Mouse (Mus musculus): Measurements from ENCODE around the gene Pds5b. TPM values are rescaled to one million over a fixed set of nuclear protein-coding genes. Genes with fewer than 3 reads are reported as not detected.

The Pds5b gene
- polyA plus RNA-seq, 1 experiment from 2014 or later = 31.8 TPM

- Histone ChIP-seq H3K9me3 (replicated peaks; ENCODE audit: control insufficient read depth, low read length) (no peaks in the 10 kb centered on the region), H3K4me2 (ENCODE audit: low read length) (no peak overlapping the region), H3K36me3 (ENCODE audit: control insufficient read depth, insufficient read depth, low read length) (peaks cover 50% of the 10 kb centered on the region), H3K27me3 (replicated peaks; ENCODE audit: control insufficient read depth, insufficient read depth, low read length) (no peaks in the 10 kb centered on the region), H3K27ac (ENCODE audit: low read depth, low read length) (no peak overlapping the region), H3K9ac (ENCODE audit: low read length) (no peak overlapping the region), H3K4me1 (ENCODE audit: control insufficient read depth, insufficient read depth, low read length) (no peaks in the 10 kb centered on the region), H3K4me3 (ENCODE audit: low read depth, low read length) (no peak overlapping the region)
- WGBS = 91% methylated on average over 4 of the region's 4 CpGs
- ATAC-seq (no peak), DNase-seq (ENCODE audit: low spot score) (no peak)
Observed at GRCm38 (mm10) chr5:150788261-150788660, 114.7 kb downstream of the Pds5b start.

GRCm38 (mm10) chr5:150789039-150789438, 115.5 kb downstream of the Pds5b start:
- DNase-seq (ENCODE audit: low spot score) (no peak), ATAC-seq (no peak)
- H3K4me2 ChIP-seq (ENCODE audit: low read length) = no peak overlapping the region
- WGBS = 93% methylated on average over 2 of the region's 2 CpGs
- no peak overlapping the region for H3K4me3 ChIP-seq (ENCODE audit: low read depth, low read length)
- H3K4me1 ChIP-seq (ENCODE audit: control insufficient read depth, insufficient read depth, low read length) = no peaks in the 10 kb centered on the region
- no peaks in the 10 kb centered on the region for H3K9me3 ChIP-seq (replicated peaks; ENCODE audit: control insufficient read depth, low read length)
- no peaks in the 10 kb centered on the region for H3K27me3 ChIP-seq (replicated peaks; ENCODE audit: control insufficient read depth, insufficient read depth, low read length)
- no peak overlapping the region for H3K27ac ChIP-seq (ENCODE audit: low read depth, low read length)
- no peak overlapping the region for H3K9ac ChIP-seq (ENCODE audit: low read length)
- H3K36me3 ChIP-seq (ENCODE audit: control insufficient read depth, insufficient read depth, low read length) = peaks cover 47% of the 10 kb centered on the region

- no peak overlapping the region for H3K9ac ChIP-seq (ENCODE audit: low read length)
- H3K4me2 ChIP-seq (ENCODE audit: low read length) = no peak overlapping the region
- peaks cover 41% of the 10 kb centered on the region for H3K36me3 ChIP-seq (ENCODE audit: control insufficient read depth, insufficient read depth, low read length)
- H3K4me1 ChIP-seq (ENCODE audit: control insufficient read depth, insufficient read depth, low read length) = no peaks in the 10 kb centered on the region
- DNase-seq (ENCODE audit: low spot score) (no peak), ATAC-seq (no peak)
- 94% methylated on average over 6 of the region's 6 CpGs for WGBS
- no peaks in the 10 kb centered on the region for H3K9me3 ChIP-seq (replicated peaks; ENCODE audit: control insufficient read depth, low read length)
- no peaks in the 10 kb centered on the region for H3K27me3 ChIP-seq (replicated peaks; ENCODE audit: control insufficient read depth, insufficient read depth, low read length)
- H3K4me3 ChIP-seq (ENCODE audit: low read depth, low read length) = no peak overlapping the region
- H3K27ac ChIP-seq (ENCODE audit: low read depth, low read length) = no peak overlapping the region
Observed at GRCm38 (mm10) chr5:150794181-150794580, 120.6 kb downstream of the Pds5b start.

- no peak for DNase-seq (ENCODE audit: low spot score)
- no peak for ATAC-seq
- no peaks in the 10 kb centered on the region for H3K9me3 ChIP-seq (replicated peaks; ENCODE audit: control insufficient read depth, low read length)
- peaks cover 44% of the 10 kb centered on the region for H3K36me3 ChIP-seq (ENCODE audit: control insufficient read depth, insufficient read depth, low read length)
- H3K4me2 ChIP-seq (ENCODE audit: low read length) = no peak overlapping the region
- no peak overlapping the region for H3K27ac ChIP-seq (ENCODE audit: low read depth, low read length)
- no peak overlapping the region for H3K4me3 ChIP-seq (ENCODE audit: low read depth, low read length)
- H3K27me3 ChIP-seq (replicated peaks; ENCODE audit: control insufficient read depth, insufficient read depth, low read length) = no peaks in the 10 kb centered on the region
- no peak overlapping the region for H3K9ac ChIP-seq (ENCODE audit: low read length)
- WGBS = 95% methylated on average over 2 of the region's 2 CpGs
- no peaks in the 10 kb centered on the region for H3K4me1 ChIP-seq (ENCODE audit: control insufficient read depth, insufficient read depth, low read length)
Observed at GRCm38 (mm10) chr5:150800056-150800455, 126.5 kb downstream of the Pds5b start.

- ATAC-seq = no peak
- no peaks in the 10 kb centered on the region for H3K9me3 ChIP-seq (replicated peaks; ENCODE audit: control insufficient read depth, low read length)
Observed at GRCm38 (mm10) chr5:150814111-150814990, 140.8 kb downstream of the Pds5b start.

GRCm38 (mm10) chr5:150815400-150815799, 141.9 kb downstream of the Pds5b start:
- WGBS = 86% methylated on average over 4 of the region's 4 CpGs
- Histone ChIP-seq H3K27ac (ENCODE audit: low read depth, low read length) (no peak overlapping the region), H3K4me3 (ENCODE audit: low read depth, low read length) (no peak overlapping the region), H3K4me2 (ENCODE audit: low read length) (no peak overlapping the region), H3K9ac (ENCODE audit: low read length) (no peak overlapping the region), H3K36me3 (ENCODE audit: control insufficient read depth, insufficient read depth, low read length) (peaks cover 3% of the 10 kb centered on the region; the same call in 1 of the 2 replicates), H3K9me3 (replicated peaks; ENCODE audit: control insufficient read depth, low read length) (no peaks in the 10 kb centered on the region), H3K4me1 (ENCODE audit: control insufficient read depth, insufficient read depth, low read length) (no peaks in the 10 kb centered on the region), H3K27me3 (replicated peaks; ENCODE audit: control insufficient read depth, insufficient read depth, low read length) (no peaks in the 10 kb centered on the region)
- DNase-seq (ENCODE audit: low spot score) (no peak), ATAC-seq (no peak)

More at GRCm38 (mm10) chr5:150814111-150814990, 140.8 kb downstream of the Pds5b start:
- H3K27me3 ChIP-seq (replicated peaks; ENCODE audit: control insufficient read depth, insufficient read depth, low read length) = no peaks in the 10 kb centered on the region
- H3K27ac ChIP-seq (ENCODE audit: low read depth, low read length) = no peak overlapping the region
- H3K36me3 ChIP-seq (ENCODE audit: control insufficient read depth, insufficient read depth, low read length) = peaks cover 3% of the 10 kb centered on the region; the same call in 1 of the 2 replicates
- H3K9ac ChIP-seq (ENCODE audit: low read length) = no peak overlapping the region
- DNase-seq (ENCODE audit: low spot score) = no peak
- no peaks in the 10 kb centered on the region for H3K4me1 ChIP-seq (ENCODE audit: control insufficient read depth, insufficient read depth, low read length)
- no peak overlapping the region for H3K4me3 ChIP-seq (ENCODE audit: low read depth, low read length)
- WGBS = 67% methylated on average over 13 of the region's 13 CpGs
- no peak overlapping the region for H3K4me2 ChIP-seq (ENCODE audit: low read length)

GRCm38 (mm10) chr5:150816775-150817174, 143.2 kb downstream of the Pds5b start:
- Histone ChIP-seq H3K27ac (ENCODE audit: low read depth, low read length) (no peak overlapping the region), H3K36me3 (ENCODE audit: control insufficient read depth, insufficient read depth, low read length) (peaks cover 3% of the 10 kb centered on the region; the same call in 1 of the 2 replicates), H3K4me2 (ENCODE audit: low read length) (no peak overlapping the region), H3K9me3 (replicated peaks; ENCODE audit: control insufficient read depth, low read length) (no peaks in the 10 kb centered on the region), H3K4me3 (ENCODE audit: low read depth, low read length) (no peak overlapping the region), H3K27me3 (replicated peaks; ENCODE audit: control insufficient read depth, insufficient read depth, low read length) (no peaks in the 10 kb centered on the region), H3K4me1 (ENCODE audit: control insufficient read depth, insufficient read depth, low read length) (no peaks in the 10 kb centered on the region), H3K9ac (ENCODE audit: low read length) (no peak overlapping the region)
- DNase-seq (ENCODE audit: low spot score) (no peak), ATAC-seq (no peak)
- WGBS = 91% methylated on average over 5 of the region's 5 CpGs

GRCm38 (mm10) chr5:150818041-150818440, 144.5 kb downstream of the Pds5b start:
- no peak for ATAC-seq
- no peak for DNase-seq (ENCODE audit: low spot score)
- Histone ChIP-seq H3K4me2 (ENCODE audit: low read length) (no peak overlapping the region), H3K27me3 (replicated peaks; ENCODE audit: control insufficient read depth, insufficient read depth, low read length) (no peaks in the 10 kb centered on the region), H3K36me3 (ENCODE audit: control insufficient read depth, insufficient read depth, low read length) (no peaks in the 10 kb centered on the region), H3K4me3 (ENCODE audit: low read depth, low read length) (no peak overlapping the region), H3K27ac (ENCODE audit: low read depth, low read length) (no peak overlapping the region), H3K9ac (ENCODE audit: low read length) (no peak overlapping the region), H3K4me1 (ENCODE audit: control insufficient read depth, insufficient read depth, low read length) (no peaks in the 10 kb centered on the region), H3K9me3 (replicated peaks; ENCODE audit: control insufficient read depth, low read length) (no peaks in the 10 kb centered on the region)
- WGBS = 62% methylated on average over 2 of the region's 2 CpGs

GRCm38 (mm10) chr5:150818886-150819285, 145.3 kb downstream of the Pds5b start:
- Histone ChIP-seq H3K36me3 (ENCODE audit: control insufficient read depth, insufficient read depth, low read length) (no peaks in the 10 kb centered on the region), H3K9ac (ENCODE audit: low read length) (no peak overlapping the region), H3K4me3 (ENCODE audit: low read depth, low read length) (no peak overlapping the region), H3K4me1 (ENCODE audit: control insufficient read depth, insufficient read depth, low read length) (no peaks in the 10 kb centered on the region), H3K4me2 (ENCODE audit: low read length) (no peak overlapping the region), H3K27me3 (replicated peaks; ENCODE audit: control insufficient read depth, insufficient read depth, low read length) (no peaks in the 10 kb centered on the region), H3K9me3 (replicated peaks; ENCODE audit: control insufficient read depth, low read length) (no peaks in the 10 kb centered on the region), H3K27ac (ENCODE audit: low read depth, low read length) (no peak overlapping the region)
- ATAC-seq (no peak), DNase-seq (ENCODE audit: low spot score) (no peak)
- 79% methylated on average over 4 of the region's 4 CpGs for WGBS

Measured in forebrain, embryonic 14.5 days (tissue).